Mouse (Mus musculus): ENCODE measurements around the gene Spsb4. TPM values are rescaled to one million over a fixed set of nuclear protein-coding genes. Genes with fewer than 3 reads are reported as not detected.
A peak's percentile ranks its signal among the peaks of the same experiment; 100 is the strongest.

Gene Spsb4
- polyA plus RNA-seq, 1 experiment from 2014 or later = 21.5 TPM

DNA sequence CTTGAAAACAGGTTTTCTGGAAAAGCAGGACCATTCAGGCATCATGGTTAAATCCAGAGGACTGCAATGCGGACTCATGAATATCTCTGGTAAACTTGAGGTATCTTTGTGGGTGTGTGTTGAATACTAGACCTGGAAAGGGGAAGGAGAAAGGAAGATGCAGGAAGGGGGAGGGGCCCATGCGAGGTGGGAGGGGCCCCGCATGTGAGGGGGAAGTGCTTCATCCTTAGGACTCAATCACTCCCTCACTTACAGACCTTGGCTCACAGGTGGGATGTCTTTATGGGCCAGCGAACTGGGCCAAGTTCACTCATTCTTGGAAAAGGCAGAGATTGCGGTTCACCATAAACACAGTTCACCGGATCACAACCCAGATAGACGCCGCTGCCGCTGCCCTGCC, 4.9 kb downstream of the Spsb4 start:
- no peak overlapping the region for H3K4me3 ChIP-seq (replicated peaks)
- no peak overlapping the region for H3K9ac ChIP-seq
- no peaks in the 10 kb centered on the region for H3K9me3 ChIP-seq
- 79% methylated on average over 9 of the region's 9 CpGs for WGBS
- no peaks in the 10 kb centered on the region for H3K36me3 ChIP-seq
- ATAC-seq (ENCODE audit: insufficient read depth, low FRiP score, low read depth) = no peak
- H3K27me3 ChIP-seq (replicated peaks) = no peaks in the 10 kb centered on the region
- no peak overlapping the region for H3K4me2 ChIP-seq
- H3K4me1 ChIP-seq = peaks cover 11% of the 10 kb centered on the region
- H3K27ac ChIP-seq = no peak overlapping the region

- 29% methylated on average over 6 of the region's 6 CpGs for WGBS
Measured at GRCm38 (mm10) chr9:97013153-97013552, 5.5 kb downstream of the Spsb4 start.

DNA sequence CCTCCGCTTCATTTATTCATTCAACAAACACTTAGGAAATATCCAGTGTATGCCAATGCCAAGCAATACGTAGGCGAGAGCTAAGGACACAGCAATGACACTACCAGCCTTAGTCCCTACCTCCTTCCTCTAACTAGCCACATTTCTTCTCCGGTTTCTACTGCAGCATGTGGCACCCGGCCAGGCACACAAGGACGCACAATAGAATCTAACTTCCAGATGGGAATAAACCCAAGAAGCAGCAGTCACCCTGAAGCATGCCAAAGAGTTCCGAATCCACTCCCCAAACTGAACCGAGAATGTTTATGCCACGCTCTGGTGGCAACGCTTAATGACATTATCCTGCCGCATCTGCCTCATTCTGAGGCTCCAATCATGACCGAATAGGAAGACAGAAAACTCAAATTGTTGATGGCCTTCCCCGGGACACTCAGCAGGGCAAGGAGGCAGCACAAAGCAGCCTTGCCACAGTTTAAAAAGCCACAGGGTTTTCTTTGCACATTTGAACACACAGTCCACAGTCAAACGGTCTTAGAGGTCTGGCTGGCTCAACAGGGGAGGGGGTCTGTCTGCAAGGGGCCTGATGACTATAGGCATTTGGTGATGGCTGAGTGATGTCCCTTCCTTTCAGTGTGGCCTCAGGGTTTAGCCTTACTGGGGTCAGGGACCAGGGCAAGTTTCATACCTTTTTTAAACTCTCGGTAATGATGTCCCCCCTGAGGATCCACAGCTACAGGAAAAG, 7.0 kb downstream of the Spsb4 start:
- no peak overlapping the region for H3K4me2 ChIP-seq
- H3K9me3 ChIP-seq = peaks cover 5% of the 10 kb centered on the region; the same call in 1 of the 2 replicates
- H3K27ac ChIP-seq = no peak overlapping the region
- no peaks in the 10 kb centered on the region for H3K27me3 ChIP-seq (replicated peaks)
- 70% methylated on average over 15 of the region's 15 CpGs for WGBS
- no peaks in the 10 kb centered on the region for H3K36me3 ChIP-seq
- H3K9ac ChIP-seq = no peak overlapping the region
- no peak overlapping the region for H3K4me3 ChIP-seq (replicated peaks)
- ATAC-seq (ENCODE audit: insufficient read depth, low FRiP score, low read depth) = no peak
- peaks cover 4% of the 10 kb centered on the region; the same call in 1 of the 2 replicates for H3K4me1 ChIP-seq

More at GRCm38 (mm10) chr9:97013153-97013552, 5.5 kb downstream of the Spsb4 start:
- peaks cover 2% of the 10 kb centered on the region; the same call in 1 of the 2 replicates for H3K9me3 ChIP-seq
- H3K4me3 ChIP-seq (replicated peaks) = no peak overlapping the region
- no peaks in the 10 kb centered on the region for H3K27me3 ChIP-seq (replicated peaks)
- H3K27ac ChIP-seq = no peak overlapping the region
- H3K36me3 ChIP-seq = no peaks in the 10 kb centered on the region
- peak; percentile 16; the same call in 1 of the 2 replicates for ATAC-seq (ENCODE audit: insufficient read depth, low FRiP score, low read depth)
- H3K4me2 ChIP-seq = no peak overlapping the region
- no peak overlapping the region for H3K9ac ChIP-seq
- peaks cover 11% of the 10 kb centered on the region for H3K4me1 ChIP-seq

GRCm38 (mm10) chr9:97010447-97010846, 8.2 kb downstream of the Spsb4 start:
- no peaks in the 10 kb centered on the region for H3K4me1 ChIP-seq
- no peak for ATAC-seq (ENCODE audit: insufficient read depth, low FRiP score, low read depth)
- H3K4me3 ChIP-seq (replicated peaks) = no peak overlapping the region
- peaks cover 5% of the 10 kb centered on the region; the same call in 1 of the 2 replicates for H3K9me3 ChIP-seq
- no peak overlapping the region for H3K4me2 ChIP-seq
- no peak overlapping the region for H3K9ac ChIP-seq
- no peaks in the 10 kb centered on the region for H3K27me3 ChIP-seq (replicated peaks)
- H3K27ac ChIP-seq = no peak overlapping the region
- 87% methylated on average over 6 of the region's 6 CpGs for WGBS
- H3K36me3 ChIP-seq = no peaks in the 10 kb centered on the region

DNA sequence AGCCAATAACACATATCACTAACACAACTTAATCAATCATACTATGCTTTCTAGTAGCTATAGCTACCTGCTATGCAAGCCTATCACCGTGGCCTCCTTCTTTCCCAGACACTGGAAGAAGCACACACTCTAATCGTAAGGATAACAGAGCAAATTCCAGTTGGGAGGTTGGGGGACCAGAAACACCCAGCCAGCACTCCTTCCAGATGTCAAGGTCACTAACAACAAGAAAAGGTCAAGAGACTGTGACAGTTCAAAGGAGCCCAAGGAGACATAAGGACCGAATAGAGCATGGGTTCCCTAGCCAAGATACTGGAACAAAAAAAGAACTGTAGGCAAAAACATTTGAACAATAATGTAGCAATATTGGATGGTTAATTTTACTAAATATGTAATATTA, 13.9 kb downstream of the Spsb4 start:
- peaks cover 5% of the 10 kb centered on the region; the same call in 1 of the 2 replicates for H3K9me3 ChIP-seq
- no peak overlapping the region for H3K4me3 ChIP-seq (replicated peaks)
- 46% methylated on average over 3 of the region's 3 CpGs for WGBS
- H3K9ac ChIP-seq = no peak overlapping the region
- no peak overlapping the region for H3K4me2 ChIP-seq
- no peaks in the 10 kb centered on the region for H3K27me3 ChIP-seq (replicated peaks)
- H3K36me3 ChIP-seq = no peaks in the 10 kb centered on the region
- peaks cover 7% of the 10 kb centered on the region; the same call in 1 of the 2 replicates for H3K4me1 ChIP-seq
- H3K27ac ChIP-seq = no peak overlapping the region
- no peak for ATAC-seq (ENCODE audit: insufficient read depth, low FRiP score, low read depth)

DNA sequence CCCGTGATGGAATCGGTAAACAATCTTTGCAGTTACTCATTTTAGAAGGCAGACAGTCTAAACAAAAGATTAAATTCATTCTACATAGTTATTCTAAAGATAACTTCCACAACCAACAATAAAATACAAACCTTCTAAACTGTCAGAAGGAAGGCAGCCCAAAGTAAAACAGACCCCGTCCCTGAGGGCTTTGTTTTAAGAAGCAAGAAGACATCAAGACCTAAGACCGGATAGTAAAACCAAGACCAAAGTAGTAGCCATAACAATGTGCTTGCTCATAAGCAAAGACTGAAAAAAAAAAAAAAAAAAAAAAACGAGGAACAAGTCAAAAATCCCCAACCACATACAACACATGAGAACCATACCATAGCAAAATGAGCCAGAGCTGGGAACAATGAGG, 15.5 kb downstream of the Spsb4 start:
- 36% methylated on average over 5 of the region's 5 CpGs for WGBS
- peak overlapping the region; percentile 51; the same call in 1 of the 2 replicates for H3K27ac ChIP-seq
- H3K4me1 ChIP-seq = peaks cover 7% of the 10 kb centered on the region; the same call in 1 of the 2 replicates
- H3K36me3 ChIP-seq = no peaks in the 10 kb centered on the region
- peaks cover 3% of the 10 kb centered on the region; the same call in 1 of the 2 replicates for H3K9me3 ChIP-seq
- ATAC-seq (ENCODE audit: insufficient read depth, low FRiP score, low read depth) = peak; percentile 36; the same call in 1 of the 2 replicates
- no peaks in the 10 kb centered on the region for H3K27me3 ChIP-seq (replicated peaks)
- H3K4me2 ChIP-seq = no peak overlapping the region
- no peak overlapping the region for H3K4me3 ChIP-seq (replicated peaks)
- H3K9ac ChIP-seq = no peak overlapping the region

DNA sequence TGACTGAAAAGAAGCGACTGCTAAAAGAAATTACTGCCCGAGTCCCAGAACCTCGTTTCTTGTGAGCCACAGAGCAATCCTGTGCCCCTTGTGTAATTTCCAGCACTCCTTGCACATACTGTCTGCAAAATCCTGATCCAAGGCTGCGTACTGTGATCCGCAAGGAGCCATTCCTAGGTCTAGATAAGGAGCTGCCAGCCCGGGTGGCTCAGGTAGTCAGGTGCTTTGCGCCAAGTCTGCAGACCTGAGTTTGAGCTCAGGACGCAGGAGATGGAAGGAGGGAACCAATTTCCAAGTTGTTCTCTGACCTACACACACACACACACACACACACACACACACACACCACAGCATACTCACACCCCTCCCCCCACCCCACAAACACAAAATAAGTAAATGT, 16.0 kb downstream of the Spsb4 start:
- no peaks in the 10 kb centered on the region for H3K36me3 ChIP-seq
- no peaks in the 10 kb centered on the region for H3K27me3 ChIP-seq (replicated peaks)
- WGBS = 38% methylated on average over 8 of the region's 8 CpGs
- H3K4me3 ChIP-seq (replicated peaks) = no peak overlapping the region
- peaks cover 7% of the 10 kb centered on the region; the same call in 1 of the 2 replicates for H3K4me1 ChIP-seq
- ATAC-seq (ENCODE audit: insufficient read depth, low FRiP score, low read depth) = no peak
- peak overlapping the region; percentile 68; the same call in 1 of the 2 replicates for H3K27ac ChIP-seq
- H3K4me2 ChIP-seq = 0 out of 2 replicates have a peak overlapping the region, but pooled peaks have one; percentile 6
- no peaks in the 10 kb centered on the region for H3K9me3 ChIP-seq
- no peak overlapping the region for H3K9ac ChIP-seq

DNA sequence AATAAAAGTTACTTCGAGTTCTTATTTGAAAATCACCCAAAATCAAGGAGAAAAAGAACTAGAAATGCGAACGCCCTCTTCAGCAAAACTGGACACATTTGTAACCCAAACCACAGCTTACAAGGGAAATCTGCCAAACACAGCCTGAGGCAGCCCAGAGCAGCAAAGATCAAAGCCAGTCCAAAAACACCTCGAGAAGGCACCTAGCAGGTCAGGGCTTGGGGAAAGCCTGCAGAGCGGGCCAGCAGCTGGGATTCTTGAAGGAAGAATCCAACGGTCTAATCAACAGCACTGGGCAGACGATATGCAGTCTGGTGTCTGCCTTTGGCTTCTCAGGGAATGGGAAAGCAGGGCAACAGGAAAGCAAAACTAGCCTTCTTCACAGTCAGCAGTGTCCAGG, 16.6 kb downstream of the Spsb4 start:
- H3K4me1 ChIP-seq = peaks cover 7% of the 10 kb centered on the region; the same call in 1 of the 2 replicates
- no peaks in the 10 kb centered on the region for H3K9me3 ChIP-seq
- H3K36me3 ChIP-seq = no peaks in the 10 kb centered on the region
- 47% methylated on average over 7 of the region's 7 CpGs for WGBS
- no peak overlapping the region for H3K9ac ChIP-seq
- no peak overlapping the region for H3K4me2 ChIP-seq
- peak overlapping the region; percentile 68; the same call in 1 of the 2 replicates for H3K27ac ChIP-seq
- no peaks in the 10 kb centered on the region for H3K27me3 ChIP-seq (replicated peaks)
- no peak for ATAC-seq (ENCODE audit: insufficient read depth, low FRiP score, low read depth)
- H3K4me3 ChIP-seq (replicated peaks) = no peak overlapping the region

- no peak for ATAC-seq (ENCODE audit: insufficient read depth, low FRiP score, low read depth)
- Histone ChIP-seq H3K27ac (no peak overlapping the region), H3K4me1 (peaks cover 7% of the 10 kb centered on the region; the same call in 1 of the 2 replicates), H3K9me3 (no peaks in the 10 kb centered on the region), H3K9ac (no peak overlapping the region), H3K4me3 (replicated peaks) (no peak overlapping the region), H3K4me2 (no peak overlapping the region), H3K36me3 (no peaks in the 10 kb centered on the region), H3K27me3 (replicated peaks) (no peaks in the 10 kb centered on the region)
- WGBS = 88% methylated on average over 10 of the region's 10 CpGs
Measured at GRCm38 (mm10) chr9:97001458-97001857, 17.2 kb downstream of the Spsb4 start.

- ATAC-seq (ENCODE audit: insufficient read depth, low FRiP score, low read depth) = no peak
- WGBS = 96% methylated on average over 25 of the region's 25 CpGs
Measured at GRCm38 (mm10) chr9:96995717-96996116, 22.9 kb downstream of the Spsb4 start.

GRCm38 (mm10) chr9:96994733-96995132, 23.9 kb downstream of the Spsb4 start:
- no peak overlapping the region for H3K4me2 ChIP-seq
- no peak overlapping the region for H3K27ac ChIP-seq
- no peak for ATAC-seq (ENCODE audit: insufficient read depth, low FRiP score, low read depth)
- H3K4me3 ChIP-seq (replicated peaks) = no peak overlapping the region
- no peaks in the 10 kb centered on the region for H3K27me3 ChIP-seq (replicated peaks)
- WGBS = 78% methylated on average over 9 of the region's 9 CpGs
- 0 out of 2 replicates have a peak, but pooled peaks cover 6% of the 10 kb centered on the region for H3K4me1 ChIP-seq
- no peak overlapping the region for H3K9ac ChIP-seq
- no peaks in the 10 kb centered on the region for H3K9me3 ChIP-seq
- H3K36me3 ChIP-seq = no peaks in the 10 kb centered on the region

More at GRCm38 (mm10) chr9:96995717-96996116, 22.9 kb downstream of the Spsb4 start:
- H3K27me3 ChIP-seq (replicated peaks) = no peaks in the 10 kb centered on the region
- H3K9ac ChIP-seq = no peak overlapping the region
- H3K4me1 ChIP-seq = 0 out of 2 replicates have a peak, but pooled peaks cover 6% of the 10 kb centered on the region
- H3K9me3 ChIP-seq = no peaks in the 10 kb centered on the region
- H3K4me2 ChIP-seq = no peak overlapping the region
- no peaks in the 10 kb centered on the region for H3K36me3 ChIP-seq
- no peak overlapping the region for H3K27ac ChIP-seq
- H3K4me3 ChIP-seq (replicated peaks) = no peak overlapping the region

DNA sequence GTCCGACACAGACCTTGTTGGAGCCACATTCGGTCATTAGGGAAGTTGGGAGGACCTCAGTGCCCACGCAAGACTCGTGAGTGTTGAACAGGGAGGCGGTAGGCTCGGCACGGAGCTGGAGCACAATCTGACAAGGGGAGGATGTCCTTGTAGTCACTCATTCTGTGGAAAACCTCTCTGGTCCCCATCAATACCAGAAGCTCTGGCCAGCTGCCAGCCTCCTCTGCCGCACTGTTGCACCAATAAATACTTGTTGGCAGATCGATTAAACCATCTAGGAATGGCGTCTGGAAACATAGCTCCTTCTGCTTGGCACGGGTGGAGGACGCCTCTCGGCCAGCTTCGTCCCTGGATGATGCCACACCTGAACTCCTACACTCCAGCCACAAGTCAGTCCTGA, 27.5 kb downstream of the Spsb4 start:
- H3K27me3 ChIP-seq (replicated peaks) = no peaks in the 10 kb centered on the region
- H3K4me2 ChIP-seq = no peak overlapping the region
- no peak for ATAC-seq (ENCODE audit: insufficient read depth, low FRiP score, low read depth)
- no peak overlapping the region for H3K4me3 ChIP-seq (replicated peaks)
- H3K9me3 ChIP-seq = no peaks in the 10 kb centered on the region
- H3K36me3 ChIP-seq = no peaks in the 10 kb centered on the region
- no peak overlapping the region for H3K9ac ChIP-seq
- WGBS = 67% methylated on average over 14 of the region's 14 CpGs
- no peak overlapping the region for H3K27ac ChIP-seq
- H3K4me1 ChIP-seq = peaks cover 20% of the 10 kb centered on the region

Data from stomach, embryonic 15.5 days (tissue).